Mouse (Mus musculus) thymus, postnatal 14 days (tissue): ENCODE data around the gene Rhpn2.

Experiments used
- DNase-seq: peaks from one replicate; pipeline ENCODE4 v3.0.0; 2021

Gene Rhpn2

DNA sequence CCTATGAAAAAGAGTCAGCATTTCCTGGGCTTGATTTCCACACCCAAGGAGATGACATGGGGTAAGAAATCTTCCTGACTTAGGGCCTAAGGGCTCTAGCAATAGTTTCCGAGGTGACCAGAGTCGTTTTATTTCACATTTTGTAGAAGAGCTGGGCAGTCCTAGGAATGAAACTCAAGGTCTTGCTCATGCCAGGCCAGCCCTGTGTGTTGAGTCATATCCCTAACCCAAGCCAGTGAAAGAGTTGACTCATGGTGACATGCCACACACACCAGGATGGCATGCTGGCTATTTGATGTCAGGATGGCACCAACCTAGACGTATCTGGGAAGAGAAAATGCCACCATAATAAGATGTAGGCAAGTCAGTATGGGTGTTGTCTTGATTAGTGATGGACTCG is 15.1 kb downstream of the Rhpn2 start:
- no peak for DNase-seq

DNA sequence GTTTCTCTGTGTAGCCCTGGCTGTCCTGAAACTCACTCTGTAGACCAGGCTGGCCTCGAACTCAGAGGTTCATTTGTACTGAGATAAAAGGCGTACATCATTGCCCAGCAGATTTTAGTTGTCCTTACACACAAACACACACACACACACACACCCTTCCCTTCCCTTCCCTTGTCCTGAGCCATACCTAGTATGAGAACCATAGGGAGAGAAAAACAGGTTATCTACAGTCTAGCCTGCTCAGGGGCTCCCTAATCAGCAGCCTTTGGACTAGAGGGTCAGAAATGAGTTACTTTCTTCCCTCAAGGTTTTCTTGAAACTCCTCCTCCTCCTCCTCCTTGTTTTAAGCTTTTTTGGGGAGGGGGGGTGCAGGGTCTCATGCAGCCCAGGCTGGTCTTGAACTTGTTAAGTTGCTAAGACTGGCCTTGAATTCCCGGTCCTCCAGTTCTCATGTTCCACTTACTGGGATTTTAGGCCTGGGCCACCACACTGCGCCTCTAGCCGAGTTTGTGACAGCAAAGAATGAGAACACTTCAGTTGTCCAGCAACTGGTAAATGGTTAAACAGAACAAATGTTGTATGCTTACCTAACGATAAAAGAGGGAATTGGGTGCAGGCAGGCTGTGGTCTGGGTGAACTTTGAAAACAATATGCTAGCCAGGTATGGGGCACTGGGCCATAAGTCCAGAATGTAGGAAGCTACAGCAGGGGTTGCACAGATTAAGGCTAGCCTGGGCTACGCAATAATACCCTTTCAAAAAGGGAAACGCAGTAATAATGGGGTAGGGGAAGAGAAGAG is 16.1 kb downstream of the Rhpn2 start:
- DNase-seq = no peak

DNA sequence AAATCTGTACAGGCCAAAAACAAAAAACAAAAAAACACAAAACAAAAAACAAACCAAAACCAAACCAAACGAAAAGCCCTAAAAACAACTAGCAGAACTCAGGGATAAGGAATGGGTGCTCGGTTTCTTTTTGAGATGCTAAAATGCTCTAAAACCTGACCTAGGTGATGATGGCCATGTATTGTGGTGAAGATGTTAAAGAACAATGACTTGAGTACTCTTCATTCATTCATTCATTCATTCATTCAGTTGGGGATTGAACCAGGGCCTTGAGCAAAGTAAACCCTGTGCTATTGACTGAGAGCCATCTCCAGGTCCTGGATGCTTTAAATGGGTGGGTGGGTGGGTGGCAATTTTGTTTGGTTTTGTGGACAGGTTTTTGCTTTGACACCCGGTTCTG is 17.2 kb downstream of the Rhpn2 start:
- DNase-seq = no peak

DNA sequence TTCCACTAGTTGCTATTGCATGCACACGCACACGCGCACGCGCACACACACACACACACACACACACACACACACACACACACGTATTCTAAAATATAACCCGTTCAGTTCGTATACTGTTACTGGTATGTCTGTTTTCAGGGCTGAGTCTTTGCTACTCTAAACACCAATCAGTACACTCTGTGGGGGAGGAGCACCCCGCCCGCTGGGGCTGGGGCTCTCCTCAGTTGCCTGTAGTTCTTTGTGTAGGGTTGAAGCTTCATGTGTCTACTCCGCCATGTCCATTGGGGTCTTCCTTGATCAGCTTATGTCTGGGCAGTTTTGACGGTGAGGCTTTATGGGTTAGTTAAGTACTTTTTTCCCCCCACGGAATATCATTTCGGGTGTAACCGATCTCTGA is 19.3 kb downstream of the Rhpn2 start:
- no peak for DNase-seq

DNA sequence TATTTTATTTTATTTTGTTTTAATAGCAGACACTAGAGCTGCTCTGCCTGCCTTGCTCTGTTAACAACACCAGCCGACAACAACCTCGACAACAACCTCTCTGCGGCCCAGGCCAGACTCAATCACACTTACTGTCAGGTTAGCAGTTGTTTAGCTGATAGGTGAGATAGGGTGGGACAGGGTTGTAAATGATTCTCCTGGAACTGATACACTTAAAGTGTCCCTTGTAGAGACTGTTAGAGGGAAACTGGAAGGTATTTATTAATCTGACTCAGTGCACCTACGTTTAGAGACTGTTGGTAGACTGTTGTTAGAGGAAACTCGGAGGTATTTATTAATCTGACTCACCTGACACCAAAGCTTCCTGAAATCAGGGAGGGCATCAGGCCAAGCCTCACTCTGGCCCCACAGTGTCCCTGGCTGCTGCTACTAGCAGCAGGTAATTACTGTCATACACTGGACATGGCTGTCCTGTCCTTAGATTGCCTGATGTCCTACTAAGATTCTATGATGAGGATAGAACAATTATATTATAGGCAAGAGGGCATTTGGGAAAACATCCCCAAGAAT is 21.4 kb downstream of the Rhpn2 start:
- no peak for DNase-seq

DNA sequence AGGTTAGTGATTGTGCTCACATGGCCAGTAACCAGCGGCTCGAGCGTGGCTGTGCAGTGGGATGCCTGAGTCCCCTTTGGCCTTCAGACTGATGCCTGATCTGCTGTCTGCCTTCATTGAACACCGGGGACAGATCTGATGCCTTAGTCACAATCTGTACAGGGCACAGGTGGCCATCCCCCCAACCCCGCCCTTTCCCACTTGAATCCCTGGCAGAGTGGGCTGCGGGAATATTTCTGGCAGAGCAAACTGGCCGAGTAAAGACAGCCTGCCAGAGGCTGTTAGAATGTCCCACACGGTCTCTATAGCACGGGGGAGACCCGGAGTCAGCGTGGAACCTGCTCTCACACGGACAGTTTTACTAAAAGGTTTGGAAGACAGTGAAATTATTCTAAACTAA is 23.7 kb downstream of the Rhpn2 start:
- DNase-seq = no peak

DNA sequence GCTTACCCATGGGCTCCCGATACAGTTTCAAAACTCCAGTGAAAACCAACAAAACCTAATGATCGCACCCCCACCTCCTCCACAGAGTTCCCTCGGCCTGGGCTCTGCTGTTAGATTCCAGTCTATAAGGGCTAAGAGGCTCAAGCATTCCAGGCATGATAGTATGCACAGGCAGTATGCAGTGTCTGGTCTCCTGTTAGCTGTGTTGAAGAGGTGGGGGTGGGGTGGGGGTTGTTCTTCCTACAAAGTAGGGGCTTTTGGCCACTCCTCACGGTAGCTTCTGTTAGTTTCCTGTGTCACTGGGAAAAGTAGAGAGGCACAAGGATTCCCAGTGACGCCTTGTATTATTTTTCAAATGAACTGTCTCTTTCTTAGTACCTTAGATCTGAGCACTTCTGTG is 28.3 kb downstream of the Rhpn2 start:
- DNase-seq = no peak

DNA sequence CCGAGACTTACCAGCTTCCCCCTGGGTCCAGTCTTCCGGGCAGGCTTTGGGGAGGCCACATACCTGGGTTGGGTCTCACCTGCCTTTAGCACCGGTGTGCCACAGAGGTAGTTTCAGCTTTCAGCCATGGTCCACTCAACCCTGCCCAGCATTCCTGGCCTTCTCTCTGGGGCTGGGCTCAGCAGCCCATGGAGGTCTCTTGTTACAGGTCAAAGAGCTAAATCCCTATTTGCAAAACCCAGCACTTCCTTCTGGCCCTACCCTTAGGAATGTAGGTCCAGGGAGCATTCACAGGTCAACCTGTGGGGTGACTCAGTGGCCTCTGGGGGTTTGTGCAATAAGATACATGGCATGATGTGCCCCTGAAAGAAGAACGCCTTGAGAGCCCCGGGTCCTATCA is 28.9 kb downstream of the Rhpn2 start:
- DNase-seq = no peak

DNA sequence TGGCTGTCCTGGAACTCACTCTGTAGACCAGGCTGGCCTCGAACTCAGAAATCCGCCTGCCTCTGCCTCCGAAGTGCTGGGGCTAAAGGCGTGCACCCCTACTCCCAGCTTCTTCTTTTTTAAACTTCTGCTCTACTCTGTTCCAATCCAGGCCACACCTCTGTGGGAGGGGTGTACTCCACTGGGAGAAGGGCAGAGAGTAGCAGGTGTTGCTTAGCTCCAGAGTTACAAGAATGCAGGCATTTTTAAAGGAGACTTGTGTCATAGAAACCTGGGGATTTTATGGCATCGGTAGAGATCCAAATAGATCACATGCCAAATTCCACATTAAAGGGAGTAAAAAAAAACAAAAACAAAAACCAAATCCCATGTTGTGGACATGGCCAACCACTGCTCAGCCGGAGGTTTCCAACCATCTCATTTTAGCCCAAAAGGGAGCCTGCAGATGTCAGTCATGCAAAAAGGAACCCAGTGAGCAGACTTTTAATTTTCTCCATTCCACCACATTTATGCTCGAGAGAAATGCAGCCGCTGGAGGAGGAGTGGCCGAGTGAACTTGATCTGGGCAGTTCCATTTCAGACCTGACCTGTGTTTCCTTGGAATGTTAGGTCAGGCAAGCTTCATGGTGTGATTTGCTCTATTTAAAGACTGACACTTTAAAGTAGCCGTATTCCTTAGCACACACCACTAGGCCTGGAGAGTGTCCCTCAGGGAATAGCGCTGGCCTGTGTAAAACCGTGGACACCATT is 31.4 kb downstream of the Rhpn2 start:
- DNase-seq = no peak

DNA sequence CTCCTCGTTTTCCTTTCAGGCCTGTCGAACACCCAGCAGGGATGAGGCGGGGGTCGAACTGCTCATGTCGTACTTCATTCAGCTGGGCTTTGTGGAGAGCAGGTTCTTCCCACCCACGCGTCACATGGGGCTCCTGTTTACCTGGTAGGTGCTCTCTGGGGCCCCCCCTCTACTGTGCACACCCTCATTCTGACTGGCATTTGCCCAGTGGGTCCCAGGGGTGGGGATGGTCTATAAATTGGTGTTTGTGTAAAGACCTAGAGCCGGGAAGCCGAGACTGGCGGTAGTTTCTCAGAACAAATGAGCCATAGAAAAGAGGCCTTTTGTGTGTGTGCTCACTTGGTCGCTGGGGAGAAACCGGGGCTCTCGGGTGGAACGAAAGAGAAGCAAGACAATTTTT is 37.1 kb downstream of the Rhpn2 start:
- DNase-seq = no peak

DNA sequence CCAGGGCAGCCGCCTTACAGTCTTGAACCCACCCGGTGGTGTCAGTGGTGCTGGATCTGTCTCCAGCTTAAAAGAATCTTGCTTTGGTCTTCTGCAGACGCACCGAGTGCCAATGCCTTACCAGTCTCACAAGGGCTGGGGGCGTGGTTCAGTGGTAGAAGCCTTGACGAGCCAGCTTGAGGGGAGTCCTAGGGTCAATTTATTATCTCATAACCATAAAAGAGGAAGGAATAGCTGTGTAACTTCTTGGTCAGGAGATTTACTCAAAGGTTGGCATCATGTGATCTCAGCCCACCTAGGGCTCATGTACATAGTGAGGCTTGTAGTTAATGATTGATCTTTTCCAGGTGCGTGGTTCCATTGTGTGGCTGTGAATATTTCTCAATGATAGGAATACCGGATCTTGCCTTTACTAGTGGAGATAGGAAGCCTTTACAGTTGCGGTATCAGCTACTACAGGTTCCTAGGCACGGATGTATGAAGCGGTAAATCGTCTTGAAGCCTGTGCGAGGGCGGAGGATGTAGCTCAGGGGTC is 38.6 kb downstream of the Rhpn2 start:
- no peak for DNase-seq

DNA sequence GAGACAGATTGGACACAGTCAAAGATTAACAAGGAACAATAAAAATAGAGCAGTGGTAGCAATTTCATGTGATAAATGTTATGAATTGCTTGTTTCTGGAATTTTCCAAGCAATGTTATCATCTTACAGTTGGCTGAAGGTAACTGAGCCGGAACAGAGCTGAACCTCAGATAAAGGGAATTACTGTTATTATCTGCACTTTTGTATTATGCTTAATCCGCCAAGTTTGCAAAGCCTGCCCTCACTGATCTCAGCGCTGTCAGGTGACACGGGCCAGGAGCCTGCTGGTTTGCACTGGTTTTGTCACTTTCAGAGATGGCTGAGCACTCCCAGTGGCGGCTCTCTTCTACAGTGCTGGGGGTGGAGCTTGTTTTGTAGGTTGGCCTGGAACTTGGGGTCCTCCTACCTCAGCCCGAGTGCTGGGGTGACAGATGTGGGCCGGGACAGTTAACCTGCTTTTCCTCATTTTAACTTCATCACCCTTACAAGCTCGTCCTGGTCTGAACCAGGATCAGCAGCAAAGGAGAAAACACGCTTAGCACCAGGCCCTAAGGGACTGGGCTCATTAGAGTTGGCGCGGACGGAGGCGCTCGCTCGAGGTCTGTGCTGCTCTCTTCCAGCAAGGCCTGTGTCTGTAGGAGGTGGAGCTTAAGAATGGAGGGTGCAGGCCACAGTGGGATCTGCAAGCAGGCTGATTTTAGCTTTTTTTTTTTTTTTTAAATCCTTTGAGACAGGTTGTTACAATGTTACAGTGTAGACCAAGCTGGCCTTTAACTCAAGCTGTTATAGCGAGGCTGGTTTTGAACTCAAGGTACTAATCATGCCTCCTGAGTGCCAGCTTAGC is 39.4 kb downstream of the Rhpn2 start:
- DNase-seq = no peak

DNA sequence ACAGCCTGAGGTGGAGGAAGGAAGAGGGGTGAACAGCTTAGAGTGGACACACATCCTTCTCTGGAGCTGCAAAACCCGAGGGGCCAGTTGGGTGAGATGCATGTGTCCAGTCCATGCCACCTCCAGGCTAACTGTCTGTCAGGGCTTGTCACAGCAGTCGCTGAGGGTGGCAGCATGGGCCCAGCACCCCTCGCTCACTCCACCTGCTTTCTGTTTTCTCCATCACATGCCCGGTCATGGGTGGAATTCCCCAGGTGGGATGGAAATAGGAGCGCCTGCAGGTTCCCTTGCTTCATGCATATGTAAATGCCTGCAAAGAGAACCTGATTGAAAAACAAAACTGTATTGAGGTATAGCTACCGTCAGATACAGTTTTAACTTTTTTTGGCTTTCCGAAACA is 40.3 kb downstream of the Rhpn2 start:
- DNase-seq = no peak

DNA sequence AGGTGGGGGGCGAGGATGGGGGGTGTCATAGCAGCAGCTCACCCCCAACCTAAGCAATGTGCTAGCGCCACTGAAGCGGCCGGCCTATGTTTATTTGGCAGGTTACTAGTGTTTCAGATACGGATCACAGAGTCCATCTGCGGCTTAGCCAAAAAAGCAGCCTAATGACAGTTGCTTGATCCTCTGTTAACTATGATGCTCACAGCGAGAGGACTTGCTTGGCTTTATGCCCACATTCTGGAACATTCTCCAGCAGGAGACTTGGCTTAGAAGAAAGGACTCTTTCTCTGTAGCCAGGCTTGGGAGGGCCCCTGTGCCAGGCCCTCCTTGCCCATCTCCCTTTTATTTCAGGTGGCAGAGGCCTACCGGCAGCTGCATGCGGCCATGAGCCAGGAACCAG is 42.7 kb downstream of the Rhpn2 start:
- no peak for DNase-seq

DNA sequence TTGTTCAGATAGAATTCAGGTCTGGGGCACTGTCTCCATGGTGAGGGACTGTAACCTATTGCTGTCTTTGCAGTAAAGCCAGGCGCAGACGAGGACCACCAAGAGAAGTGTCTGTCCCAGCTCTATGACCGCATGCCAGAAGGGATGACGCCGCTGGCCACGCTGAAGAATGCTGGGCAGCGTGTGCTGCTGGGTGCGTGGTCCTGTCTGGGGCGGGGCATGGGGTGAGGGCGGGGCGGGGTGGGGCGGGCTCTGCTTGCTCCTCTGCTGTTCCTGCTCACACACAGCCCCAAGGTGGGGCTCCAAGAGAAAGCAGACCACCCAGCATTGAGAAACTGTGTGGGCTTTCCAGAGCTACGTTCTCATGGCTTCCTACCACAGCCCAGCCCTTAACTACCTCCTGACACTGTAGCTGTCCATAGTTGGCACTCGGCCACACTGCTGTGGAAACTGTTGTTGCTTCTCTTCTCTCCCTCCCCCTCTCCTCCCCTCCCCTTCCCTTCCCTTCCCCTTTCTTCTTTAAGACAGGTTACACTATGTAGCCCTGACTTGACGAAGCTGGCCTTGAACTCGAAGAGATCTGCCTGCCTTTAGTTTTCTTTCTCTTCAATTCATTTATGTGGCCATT is 45.6 kb downstream of the Rhpn2 start:
- no peak for DNase-seq

DNA sequence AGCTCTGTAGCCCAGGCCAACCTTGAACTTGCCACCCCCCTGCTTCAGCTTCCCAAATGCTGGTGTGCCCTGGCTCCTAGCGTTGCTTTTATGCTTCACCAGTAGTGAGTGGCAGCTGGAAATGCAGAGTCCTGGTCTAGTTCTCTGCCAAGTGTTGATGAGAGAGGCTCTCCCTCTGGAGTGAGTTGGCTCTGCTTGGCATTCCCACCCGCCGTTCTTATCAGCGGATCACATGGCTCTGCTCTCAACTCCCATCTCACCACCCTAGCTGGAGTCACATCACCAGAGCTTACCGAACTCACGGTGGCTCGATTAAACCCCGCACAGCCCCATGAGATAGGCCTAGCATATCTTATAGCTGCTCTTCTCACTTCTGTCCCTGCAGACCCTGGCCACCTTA is 46.4 kb downstream of the Rhpn2 start:
- DNase-seq = no peak

DNA sequence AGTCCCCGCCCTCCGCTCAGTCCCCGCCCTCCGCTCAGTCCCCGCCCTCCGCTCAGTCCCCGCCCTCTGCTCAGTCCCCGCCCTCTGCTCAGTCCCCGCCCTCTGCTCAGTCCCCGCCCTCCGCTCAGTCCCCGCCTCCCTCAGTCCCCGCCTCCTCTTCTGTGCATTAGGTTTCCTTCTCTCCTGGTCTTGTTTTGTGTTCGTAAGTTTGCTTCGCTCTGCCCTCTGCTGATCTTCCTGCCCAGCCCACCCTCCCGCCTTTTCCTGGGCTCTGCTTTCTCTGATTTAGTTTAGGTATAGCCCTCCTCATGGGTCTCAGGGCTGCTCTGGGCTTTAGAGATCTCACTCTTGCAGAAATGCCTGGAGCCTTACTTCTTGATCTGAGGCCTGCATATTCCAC is 47.9 kb downstream of the Rhpn2 start:
- no peak for DNase-seq

DNA sequence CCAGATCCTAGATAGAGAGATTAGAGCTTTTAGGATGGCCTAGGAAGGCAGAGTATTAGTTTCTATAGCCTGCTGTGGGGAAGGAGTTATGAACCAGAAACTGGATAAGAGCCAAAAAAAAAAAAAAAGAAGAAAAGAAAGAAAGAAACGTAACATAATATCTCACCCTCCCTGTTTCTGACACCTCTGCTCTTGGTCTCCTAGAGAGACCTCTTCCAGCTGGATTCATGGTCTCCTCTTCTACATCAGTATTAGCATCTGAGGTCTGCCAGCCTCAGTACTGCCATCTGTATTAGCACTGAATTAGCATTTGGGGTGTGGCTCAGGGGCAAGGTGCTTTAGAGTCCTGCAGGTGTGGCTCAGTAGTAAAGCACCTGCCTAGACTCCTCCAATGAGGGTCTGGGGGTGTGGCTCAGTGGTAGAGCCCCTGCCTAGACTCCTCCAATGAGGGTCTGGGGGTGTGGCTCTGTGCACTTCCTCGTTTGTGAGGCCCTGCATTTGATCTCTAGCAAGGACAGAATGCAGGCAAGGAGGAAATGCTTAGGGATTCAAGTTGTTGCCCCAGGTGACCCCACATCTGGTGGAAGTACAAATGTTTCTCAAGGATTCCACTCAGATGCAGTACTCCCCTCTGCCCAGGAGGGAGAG is 48.9 kb downstream of the Rhpn2 start:
- no peak for DNase-seq

DNA sequence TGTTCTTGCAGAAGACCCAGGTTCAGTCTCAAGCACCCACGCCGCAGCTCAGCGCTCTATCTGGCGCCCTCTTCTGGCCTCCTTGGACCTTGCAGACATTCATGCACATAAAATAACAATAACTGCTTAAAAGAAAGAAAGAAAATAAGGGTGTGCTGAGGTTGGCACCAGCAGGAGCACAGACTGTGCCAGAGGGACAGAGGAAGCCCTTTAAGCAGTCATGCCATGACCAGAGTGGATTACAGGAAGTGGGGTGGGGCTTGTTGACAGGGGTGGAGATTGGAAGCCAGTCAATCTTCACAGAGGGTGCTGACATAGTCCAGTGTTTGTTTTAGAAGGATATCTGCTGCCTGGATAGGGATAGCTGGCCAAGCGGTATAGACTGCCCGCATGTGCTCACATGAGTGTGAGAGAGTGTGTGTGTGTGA is 52.6 kb downstream of the Rhpn2 start:
- DNase-seq = peak; percentile 40

DNA sequence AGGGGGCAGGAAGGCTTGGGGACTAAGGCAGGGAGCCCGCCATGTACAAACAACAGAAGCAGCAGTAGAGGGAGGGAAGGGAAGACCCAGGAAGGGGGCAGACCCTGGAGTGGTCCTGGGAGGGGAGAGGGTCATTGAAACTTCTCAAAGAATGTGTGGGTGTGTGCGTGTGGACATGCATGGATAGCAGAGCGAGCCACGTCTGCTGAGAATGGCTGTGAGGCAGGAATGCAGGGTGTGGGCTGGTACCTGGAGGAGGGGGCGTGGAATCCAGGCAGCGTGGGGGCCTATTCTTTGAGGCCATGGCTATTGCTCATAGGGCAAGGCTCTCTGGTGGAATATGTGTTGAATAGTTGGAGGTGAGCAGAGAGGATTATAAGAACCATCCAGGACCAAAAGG is 54.7 kb downstream of the Rhpn2 start:
- DNase-seq = no peak

DNA sequence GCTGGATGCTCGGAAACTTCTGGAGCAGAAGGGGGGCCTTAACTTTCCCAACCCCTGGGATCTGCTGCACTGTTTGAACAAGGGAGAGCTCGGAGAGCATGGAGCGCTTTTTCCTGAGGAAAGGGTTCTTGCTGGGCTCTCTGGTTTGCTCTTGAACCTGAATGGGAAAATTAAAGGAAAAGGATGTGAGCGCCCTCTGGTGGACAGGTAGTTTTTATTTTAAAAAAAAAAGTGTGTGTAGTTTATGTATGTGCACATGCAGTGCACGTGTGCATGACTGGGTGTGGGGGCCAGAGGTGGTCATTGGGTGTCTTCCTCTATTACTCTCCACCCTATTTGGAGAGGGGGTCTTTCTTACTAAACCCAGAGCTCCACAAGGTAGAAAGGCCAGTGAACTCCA is 59.0 kb downstream of the Rhpn2 start:
- DNase-seq = peak; percentile 30
